In genomic region chr9:119034069-119034468, GRCm38 (mm10) we compare ENCODE assay signal across 17 mouse cellular contexts. TPM values are rescaled to one million over a fixed set of nuclear protein-coding genes. Genes with fewer than 3 reads are reported as not detected.
DNase-seq lines count a peak whose midpoint lies in the region; ATAC-seq lines count a peak whose summit lies in the region.
"Had no signal": no experiment of that assay in that cellular context is flagged by ENCODE, and none has a peak within 500 bp of the region (broad histone marks: within the 10 kb centered on the region; RNA-seq: fewer than 3 reads in every experiment).

No protein-coding gene starts in this region.

- H3K36me3 ChIP-seq in hindbrain, embryonic 13.5 days: peaks cover 14% of the 10 kb centered on the region; the same call in 1 of the 2 replicates
- H3K36me3 ChIP-seq in hindbrain, embryonic 12.5 days: no peaks in the 10 kb centered on the region; the same call in 1 of the 2 replicates
- H3K36me3 ChIP-seq in embryonic facial prominence, embryonic 13.5 days: peaks cover 60% of the 10 kb centered on the region
- peaks cover 5% of the 10 kb centered on the region; the same call in 1 of the 2 replicates for H3K36me3 ChIP-seq in hindbrain, embryonic 16.5 days (ENCODE audit: control insufficient read depth, insufficient read depth, low read length)
- peaks cover 4% of the 10 kb centered on the region; the same call in 1 of the 2 replicates for H3K36me3 ChIP-seq in midbrain, embryonic 16.5 days (ENCODE audit: control insufficient read depth, insufficient read depth, low read length)

- WGBS in hindbrain, embryonic 13.5 days: 76% methylated on average over 8 of the region's 8 CpGs
- WGBS in hindbrain, embryonic 12.5 days: 80% methylated on average over 8 of the region's 8 CpGs
- WGBS in embryonic facial prominence, embryonic 13.5 days: 68% methylated on average over 8 of the region's 8 CpGs
- WGBS in hindbrain, embryonic 16.5 days: 76% methylated on average over 8 of the region's 8 CpGs
- WGBS in midbrain, embryonic 16.5 days: 72% methylated on average over 8 of the region's 8 CpGs

- no peaks in the 10 kb centered on the region for H3K9me3 ChIP-seq in hindbrain, embryonic 13.5 days
- no peaks in the 10 kb centered on the region for H3K9me3 ChIP-seq in hindbrain, embryonic 12.5 days (replicated peaks)
- no peaks in the 10 kb centered on the region for H3K9me3 ChIP-seq in embryonic facial prominence, embryonic 13.5 days
- no peaks in the 10 kb centered on the region for H3K9me3 ChIP-seq in hindbrain, embryonic 16.5 days (ENCODE audit: control insufficient read depth, low read length)
- no peaks in the 10 kb centered on the region for H3K9me3 ChIP-seq in midbrain, embryonic 16.5 days (replicated peaks; ENCODE audit: control insufficient read depth, low read length, poor library complexity, severe bottlenecking)
- H3K9me3 ChIP-seq: heart, embryonic 10.5 days had no signal

- H3K27me3 ChIP-seq in hindbrain, embryonic 13.5 days: no peaks in the 10 kb centered on the region
- H3K27me3 ChIP-seq in hindbrain, embryonic 12.5 days: no peaks in the 10 kb centered on the region
- no peaks in the 10 kb centered on the region for H3K27me3 ChIP-seq in embryonic facial prominence, embryonic 13.5 days
- no peaks in the 10 kb centered on the region for H3K27me3 ChIP-seq in hindbrain, embryonic 16.5 days (replicated peaks; ENCODE audit: control insufficient read depth, insufficient read depth, low read length)
- no peaks in the 10 kb centered on the region for H3K27me3 ChIP-seq in midbrain, embryonic 16.5 days (ENCODE audit: control insufficient read depth, insufficient read depth, low read depth, low read length)
- H3K27me3 ChIP-seq: Patski had no signal

- no peak overlapping the region for H3K4me2 ChIP-seq in hindbrain, embryonic 13.5 days
- H3K4me2 ChIP-seq in hindbrain, embryonic 12.5 days (replicated peaks): no peak overlapping the region
- no peak overlapping the region for H3K4me2 ChIP-seq in embryonic facial prominence, embryonic 13.5 days
- H3K4me2 ChIP-seq in hindbrain, embryonic 16.5 days (ENCODE audit: low read length): no peak overlapping the region
- H3K4me2 ChIP-seq in midbrain, embryonic 16.5 days (ENCODE audit: low read length): no peak overlapping the region
- H3K4me2 ChIP-seq: lung, embryonic 14.5 days had no signal

- DNase-seq in cerebellum, adult 8-10 months: no peak
- DNase-seq in B cell, adult 2 months: no peak
- no peak for DNase-seq in urinary bladder, postnatal 36 days (ENCODE audit: low spot score in 2 of 2)
- DNase-seq: cerebellum, postnatal 25 days; gastrocnemius, adult 2 months; lung, embryonic 14.5 days; right cerebral cortex, postnatal 14 days; thymus, postnatal 36 days had no signal

- no peak overlapping the region for H3K9ac ChIP-seq in hindbrain, embryonic 13.5 days
- no peak overlapping the region for H3K9ac ChIP-seq in hindbrain, embryonic 12.5 days
- no peak overlapping the region for H3K9ac ChIP-seq in embryonic facial prominence, embryonic 13.5 days
- no peak overlapping the region for H3K9ac ChIP-seq in hindbrain, embryonic 16.5 days (ENCODE audit: low read depth, low read length)
- H3K9ac ChIP-seq in midbrain, embryonic 16.5 days (ENCODE audit: low read depth, low read length): no peak overlapping the region
- H3K9ac ChIP-seq: lung, embryonic 14.5 days had no signal

- H3K4me3 ChIP-seq in hindbrain, embryonic 13.5 days: no peak overlapping the region
- H3K4me3 ChIP-seq in hindbrain, embryonic 12.5 days: no peak overlapping the region
- H3K4me3 ChIP-seq in embryonic facial prominence, embryonic 13.5 days: no peak overlapping the region
- no peak overlapping the region for H3K4me3 ChIP-seq in hindbrain, embryonic 16.5 days (ENCODE audit: low read length)
- H3K4me3 ChIP-seq in midbrain, embryonic 16.5 days (ENCODE audit: low read depth, low read length): no peak overlapping the region
- H3K4me3 ChIP-seq: gastrocnemius, adult 2 months; heart, embryonic 10.5 days had no signal

- ATAC-seq in hindbrain, embryonic 13.5 days (ENCODE audit: low FRiP score): no peak
- ATAC-seq in hindbrain, embryonic 12.5 days (ENCODE audit: low FRiP score): no peak
- no peak for ATAC-seq in embryonic facial prominence, embryonic 13.5 days (ENCODE audit: insufficient number of reproducible peaks, insufficient read depth, low FRiP score, low TSS enrichment, low read depth)
- 0 out of 2 replicates have a peak, but pooled peaks have one; percentile 30 for ATAC-seq in hindbrain, embryonic 16.5 days
- peak; percentile 19; the same call in 1 of the 2 replicates for ATAC-seq in midbrain, embryonic 16.5 days
- ATAC-seq: intestine, postnatal 0 days; Patski had no signal

- H3K4me1 ChIP-seq in hindbrain, embryonic 13.5 days (replicated peaks): peaks cover 58% of the 10 kb centered on the region
- H3K4me1 ChIP-seq in hindbrain, embryonic 12.5 days: peaks cover 46% of the 10 kb centered on the region
- peaks cover 62% of the 10 kb centered on the region for H3K4me1 ChIP-seq in embryonic facial prominence, embryonic 13.5 days
- H3K4me1 ChIP-seq in hindbrain, embryonic 16.5 days (ENCODE audit: control insufficient read depth, insufficient read depth, low read depth, low read length): peaks cover 37% of the 10 kb centered on the region
- H3K4me1 ChIP-seq in midbrain, embryonic 16.5 days (ENCODE audit: control insufficient read depth, insufficient read depth, low read length): peaks cover 25% of the 10 kb centered on the region

- peak overlapping the region; percentile 82 for H3K27ac ChIP-seq in hindbrain, embryonic 13.5 days
- H3K27ac ChIP-seq in hindbrain, embryonic 12.5 days: no peak overlapping the region
- peak overlapping the region; percentile 4; the same call in 1 of the 2 replicates for H3K27ac ChIP-seq in embryonic facial prominence, embryonic 13.5 days
- peak overlapping the region; percentile 66; the same call in 1 of the 2 replicates for H3K27ac ChIP-seq in hindbrain, embryonic 16.5 days (ENCODE audit: low read depth, low read length)
- peak overlapping the region; percentile 77 for H3K27ac ChIP-seq in midbrain, embryonic 16.5 days (ENCODE audit: low read length)
- H3K27ac ChIP-seq: gastrocnemius, adult 2 months; heart, embryonic 10.5 days; stomach, postnatal 0 days had no signal

RNA-seq across cellular contexts. Expression of gene Vill, which starts 18.5 kb away (rescaled TPM):
- polyA plus RNA-seq in hindbrain, embryonic 13.5 days (2015; fragmentation: Nextera tagmentation; extraction: Ambion mirVana): 4.2 TPM in 2 replicates
- polyA plus RNA-seq in hindbrain, embryonic 12.5 days (2016; fragmentation: Nextera tagmentation; extraction: Ambion mirVana): 13.8 and 14.9 TPM in 2 replicates
- 21.4 and 25.5 TPM in 2 replicates for polyA plus RNA-seq in embryonic facial prominence, embryonic 13.5 days (2015; fragmentation: Nextera tagmentation; extraction: Ambion mirVana)
- 4.7 and 5.0 TPM in 2 replicates for polyA plus RNA-seq in hindbrain, embryonic 16.5 days (2015; fragmentation: Nextera tagmentation; extraction: Ambion mirVana)
- 2.9 and 3.7 TPM in 2 replicates for polyA plus RNA-seq in midbrain, embryonic 16.5 days (2015; fragmentation: Nextera tagmentation; extraction: Ambion mirVana)

RNA-seq across cellular contexts. Expression of gene Plcd1, which starts 59.2 kb away (rescaled TPM):
- polyA plus RNA-seq in hindbrain, embryonic 13.5 days (2015; fragmentation: Nextera tagmentation; extraction: Ambion mirVana): 22.5 and 23.8 TPM in 2 replicates
- polyA plus RNA-seq in hindbrain, embryonic 12.5 days (2016; fragmentation: Nextera tagmentation; extraction: Ambion mirVana): 33.7 and 35.6 TPM in 2 replicates
- 29.1 and 30.9 TPM in 2 replicates for polyA plus RNA-seq in embryonic facial prominence, embryonic 13.5 days (2015; fragmentation: Nextera tagmentation; extraction: Ambion mirVana)
- 20.7 and 22.4 TPM in 2 replicates for polyA plus RNA-seq in hindbrain, embryonic 16.5 days (2015; fragmentation: Nextera tagmentation; extraction: Ambion mirVana)
- polyA plus RNA-seq in midbrain, embryonic 16.5 days (2015; fragmentation: Nextera tagmentation; extraction: Ambion mirVana): 15.9 and 16.9 TPM in 2 replicates

Comparison
In these comparisons a context has a peak if more than half of its experiments do, and no peak if none do; other contexts are left out.
1. ATAC-seq: peak in hindbrain, embryonic 16.5 days (single experiment) and midbrain, embryonic 16.5 days (single experiment); none in hindbrain, embryonic 13.5 days (single experiment), hindbrain, embryonic 12.5 days (single experiment) and embryonic facial prominence, embryonic 13.5 days (single experiment).